Mouse (Mus musculus) megakaryocyte, embryonic 14.5 days (primary cell): ENCODE measurements around the gene Tvp23b. TPM values are rescaled to one million over a fixed set of nuclear protein-coding genes. Genes with fewer than 3 reads are reported as not detected.

ENCODE experiments used
- H3K27me3 ChIP-seq: replicated peaks from 2 replicates; pipeline ENCODE3; 2012; ENCODE audit warnings: inconsistent platforms
- H3K36me3 ChIP-seq: replicated peaks from 2 replicates; pipeline ENCODE3; 2012; ENCODE audit warnings: low read length, inconsistent platforms, mixed read lengths
- H3K4me1 ChIP-seq: 2 replicates; pipeline ENCODE4 v1.6.1; 2012; ENCODE audit warnings: inconsistent platforms
- H3K4me3 ChIP-seq: replicated peaks from 2 replicates; pipeline ENCODE3; 2012; ENCODE audit warnings: moderate library complexity, mild to moderate bottlenecking, inconsistent platforms
- H3K9me3 ChIP-seq: 2 replicates; pipeline ENCODE4 v1.6.1; 2012; ENCODE audit warnings: inconsistent platforms
- FLI1 ChIP-seq: IDR thresholded peaks from 2 replicates; pipeline ENCODE4 v1.6.1; 2012; ENCODE audit warnings: low read length, inconsistent platforms, mixed read lengths
- GATA1 ChIP-seq: IDR thresholded peaks from 3 replicates; pipeline ENCODE4 v1.6.1; 2012; ENCODE audit warnings: mixed read lengths, low read length, inconsistent platforms, borderline replicate concordance
- polyA plus RNA-seq: library from polyadenylated mRNA; stranded (reverse); fragments of >175 nt; gene quantifications from 2 replicates; pipeline ENCODE4 v1.2.3, GENCODE M21; 2012; ENCODE audit warnings: low replicate concordance; ENCODE audit not compliant: insufficient read depth

Tvp23b gene
- polyA plus RNA-seq, 1 experiment, result 2.0 TPM

DNA sequence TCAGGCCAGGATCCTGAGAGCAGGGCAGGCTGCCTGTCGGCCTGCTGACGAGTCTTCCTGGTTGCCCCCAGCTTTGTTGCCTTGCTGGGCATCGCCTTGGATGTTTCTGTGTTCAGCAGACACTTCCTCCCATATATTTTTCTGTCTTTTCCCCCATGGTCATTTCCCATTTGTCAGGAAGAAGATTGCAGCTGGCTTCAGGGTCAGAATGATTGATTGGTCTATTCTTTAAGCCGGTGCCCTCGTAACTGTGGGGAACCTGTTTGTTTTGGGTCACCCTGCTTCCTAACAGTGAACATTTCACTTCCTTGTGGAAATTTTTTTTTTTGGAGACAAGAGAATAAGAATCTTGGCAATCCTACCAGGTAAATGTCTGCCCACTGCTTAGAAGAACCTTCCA lies 6.1 kb downstream of the Tvp23b start:
- H3K4me3 ChIP-seq, result no peak overlapping the region
- peaks cover 87% of the 10 kb centered on the region for H3K36me3 ChIP-seq
- TF ChIP-seq FLI1, result no peak
- no peak for TF ChIP-seq GATA1
- peaks cover 43% of the 10 kb centered on the region for H3K4me1 ChIP-seq
- H3K27me3 ChIP-seq, result no peaks in the 10 kb centered on the region
- no peaks in the 10 kb centered on the region for H3K9me3 ChIP-seq

DNA sequence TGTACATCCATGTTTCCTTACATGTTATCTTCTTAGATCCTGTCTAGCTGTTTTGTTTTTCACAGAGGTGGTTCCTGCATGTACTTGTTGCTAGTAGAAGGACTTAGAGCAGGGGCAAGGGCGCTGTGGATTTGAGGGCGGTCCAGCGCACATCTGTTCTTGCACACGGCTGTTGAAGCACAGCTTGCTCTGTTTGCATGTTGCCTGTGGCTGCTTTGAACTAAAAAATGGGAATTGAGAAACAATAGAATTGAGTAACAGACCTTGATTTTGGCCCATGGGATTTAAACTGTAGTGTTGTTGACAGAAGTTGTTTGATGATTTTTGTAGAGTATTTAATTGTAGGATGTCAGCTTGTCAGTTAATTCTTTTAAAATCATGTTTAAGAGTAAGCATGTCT lies 11.5 kb downstream of the Tvp23b start:
- TF ChIP-seq GATA1, result no peak
- no peak for TF ChIP-seq FLI1
- no peaks in the 10 kb centered on the region for H3K9me3 ChIP-seq
- H3K4me1 ChIP-seq, result peaks cover 15% of the 10 kb centered on the region
- H3K36me3 ChIP-seq, result peaks cover 99% of the 10 kb centered on the region
- H3K4me3 ChIP-seq, result no peak overlapping the region
- H3K27me3 ChIP-seq, result no peaks in the 10 kb centered on the region

DNA sequence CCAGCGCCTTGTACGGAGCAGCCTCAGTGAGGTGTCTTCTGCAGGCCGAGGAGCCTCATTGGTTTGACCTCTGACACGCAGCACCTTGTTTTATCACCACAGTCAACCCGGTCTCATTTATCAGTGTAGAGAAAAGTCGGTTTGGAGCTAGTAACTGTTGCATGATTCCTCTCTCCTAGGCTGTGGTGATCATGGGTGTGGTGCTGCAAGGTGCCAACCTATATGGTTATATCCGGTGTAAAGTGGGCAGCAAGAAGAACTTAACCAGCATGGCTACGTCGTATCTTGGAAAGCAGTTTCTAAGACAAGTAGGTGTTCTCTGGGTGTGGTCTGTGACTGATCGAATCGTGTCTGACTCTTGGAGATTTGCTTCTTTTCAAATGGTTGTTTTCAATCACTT lies 12.5 kb downstream of the Tvp23b start:
- no peaks in the 10 kb centered on the region for H3K9me3 ChIP-seq
- no peaks in the 10 kb centered on the region for H3K27me3 ChIP-seq
- H3K4me1 ChIP-seq, result peaks cover 15% of the 10 kb centered on the region
- TF ChIP-seq GATA1 (no peak), FLI1 (no peak)
- H3K36me3 ChIP-seq, result peaks cover 99% of the 10 kb centered on the region
- H3K4me3 ChIP-seq, result no peak overlapping the region

DNA sequence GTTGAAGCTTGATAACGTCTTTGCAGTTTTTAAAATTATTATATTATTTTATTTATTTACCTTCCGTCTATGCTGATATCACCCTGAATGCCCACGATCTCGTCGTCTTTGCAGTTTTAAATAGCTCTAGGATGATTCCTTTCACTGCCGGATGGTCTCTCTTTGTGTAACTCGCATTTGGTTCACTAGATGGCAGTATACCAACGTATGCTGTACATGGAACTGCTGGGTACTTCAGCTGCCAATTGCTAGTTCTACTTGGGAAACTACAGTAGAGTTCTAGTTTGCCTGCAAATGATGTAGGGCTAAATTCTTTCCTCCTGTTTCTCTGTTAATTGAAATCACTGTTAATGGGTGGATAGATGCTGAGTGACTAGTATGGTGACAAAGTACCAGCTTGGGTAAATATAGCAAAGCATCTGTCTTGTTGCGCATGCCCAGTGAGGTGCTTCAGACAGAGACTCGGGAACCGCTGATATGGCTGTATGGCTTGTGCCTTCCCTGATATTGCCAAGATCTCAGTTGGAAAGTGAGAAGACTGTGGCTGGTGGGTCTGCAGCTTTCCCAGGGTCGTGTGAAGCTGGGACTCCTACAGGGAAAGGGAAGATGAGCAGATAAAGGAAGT lies 22.6 kb downstream of the Tvp23b start:
- TF ChIP-seq GATA1, result no peak
- TF ChIP-seq FLI1, result no peak
- peaks cover 16% of the 10 kb centered on the region for H3K36me3 ChIP-seq
- H3K27me3 ChIP-seq, result peaks cover 14% of the 10 kb centered on the region
- no peak overlapping the region for H3K4me3 ChIP-seq
- peaks cover 15% of the 10 kb centered on the region for H3K9me3 ChIP-seq
- no peaks in the 10 kb centered on the region for H3K4me1 ChIP-seq

DNA sequence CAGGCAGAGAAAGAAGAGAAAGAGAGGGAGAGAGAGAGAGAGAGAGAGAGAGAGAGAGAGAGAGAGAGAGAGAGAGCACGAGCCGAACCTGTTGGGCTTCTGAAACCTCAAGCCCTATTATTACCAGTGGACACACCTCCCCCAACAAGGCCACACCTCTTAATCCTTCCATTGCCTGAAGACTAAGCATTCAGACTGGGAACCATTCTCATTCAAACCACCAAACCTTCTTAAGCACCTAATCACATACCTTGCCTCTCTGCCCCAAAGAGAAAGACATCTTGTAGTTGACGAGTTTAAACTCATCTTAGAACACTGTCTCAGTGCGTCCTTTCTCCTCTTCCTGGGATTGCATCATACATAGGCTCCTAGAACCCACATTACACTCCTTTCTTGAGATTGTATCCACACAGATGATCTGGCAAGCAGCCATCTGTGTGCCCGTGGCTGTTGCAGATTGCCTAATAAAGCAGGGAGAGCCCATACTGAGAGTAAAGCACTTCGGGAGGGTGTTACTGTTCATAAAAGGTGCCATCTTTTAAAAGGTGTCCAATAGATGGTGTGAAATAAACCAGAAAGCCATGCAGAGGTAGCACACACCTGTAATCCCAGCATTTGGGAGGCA lies 24.7 kb downstream of the Tvp23b start:
- TF ChIP-seq FLI1 (no peak), GATA1 (no peak)
- Histone ChIP-seq H3K27me3 (peaks cover 14% of the 10 kb centered on the region), H3K4me3 (no peak overlapping the region), H3K36me3 (no peaks in the 10 kb centered on the region), H3K4me1 (no peaks in the 10 kb centered on the region), H3K9me3 (peaks cover 15% of the 10 kb centered on the region)

DNA sequence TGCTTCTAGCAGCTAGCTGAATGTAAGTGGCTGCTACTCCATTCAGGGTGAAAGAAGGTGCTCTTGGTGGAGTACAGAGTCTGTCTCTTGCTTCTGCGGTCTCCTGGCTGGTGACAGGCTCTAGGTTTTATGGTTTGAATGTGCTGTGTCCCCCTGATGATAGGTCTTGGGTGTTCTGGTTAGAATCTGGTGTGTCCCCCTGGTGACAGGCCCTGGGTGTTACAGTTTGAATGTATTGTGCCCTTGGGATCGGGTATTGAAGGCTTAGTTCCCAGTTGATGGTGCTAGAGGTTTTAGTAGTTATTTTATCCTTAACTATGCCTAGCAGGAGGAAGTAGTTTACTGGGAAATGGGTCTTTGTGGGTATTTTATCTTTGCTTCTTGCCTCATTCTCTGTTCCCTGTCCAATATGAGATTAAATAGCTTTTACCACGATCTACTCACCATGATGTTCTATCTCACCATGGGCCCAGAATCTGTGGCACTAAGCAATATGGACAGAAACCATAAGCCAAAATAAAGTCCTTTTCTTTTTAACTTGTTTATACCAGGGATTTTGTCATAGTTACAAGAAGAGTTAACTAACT lies 30.6 kb downstream of the Tvp23b start:
- peaks cover 14% of the 10 kb centered on the region for H3K4me1 ChIP-seq
- peaks cover 14% of the 10 kb centered on the region for H3K27me3 ChIP-seq
- no peaks in the 10 kb centered on the region for H3K36me3 ChIP-seq
- no peak overlapping the region for H3K4me3 ChIP-seq
- H3K9me3 ChIP-seq, result peaks cover 22% of the 10 kb centered on the region
- TF ChIP-seq FLI1, result no peak
- no peak for TF ChIP-seq GATA1

DNA sequence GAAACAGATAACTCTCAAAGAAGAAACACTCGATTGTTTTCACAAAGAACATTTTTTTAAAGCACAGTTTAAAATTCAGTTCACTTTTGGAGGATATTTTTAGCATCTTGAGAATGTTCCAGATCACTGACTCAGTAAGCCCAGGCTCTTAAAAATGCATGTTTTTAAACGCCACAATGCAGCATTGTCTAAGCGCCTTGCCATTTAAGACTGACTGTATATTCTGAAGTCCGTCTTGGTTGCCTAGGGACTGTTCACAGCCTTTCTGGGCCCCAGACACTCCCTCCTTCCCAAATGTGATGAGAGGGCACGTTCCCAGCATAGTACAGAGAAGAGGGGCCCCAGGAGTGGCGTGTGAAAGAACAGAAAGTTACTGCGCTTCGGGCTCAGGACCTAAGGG lies 32.1 kb downstream of the Tvp23b start:
- H3K27me3 ChIP-seq, result peaks cover 21% of the 10 kb centered on the region
- peaks cover 7% of the 10 kb centered on the region for H3K9me3 ChIP-seq
- no peak overlapping the region for H3K4me3 ChIP-seq
- no peak for TF ChIP-seq GATA1
- TF ChIP-seq FLI1, result no peak
- H3K36me3 ChIP-seq, result no peaks in the 10 kb centered on the region
- peaks cover 14% of the 10 kb centered on the region for H3K4me1 ChIP-seq

DNA sequence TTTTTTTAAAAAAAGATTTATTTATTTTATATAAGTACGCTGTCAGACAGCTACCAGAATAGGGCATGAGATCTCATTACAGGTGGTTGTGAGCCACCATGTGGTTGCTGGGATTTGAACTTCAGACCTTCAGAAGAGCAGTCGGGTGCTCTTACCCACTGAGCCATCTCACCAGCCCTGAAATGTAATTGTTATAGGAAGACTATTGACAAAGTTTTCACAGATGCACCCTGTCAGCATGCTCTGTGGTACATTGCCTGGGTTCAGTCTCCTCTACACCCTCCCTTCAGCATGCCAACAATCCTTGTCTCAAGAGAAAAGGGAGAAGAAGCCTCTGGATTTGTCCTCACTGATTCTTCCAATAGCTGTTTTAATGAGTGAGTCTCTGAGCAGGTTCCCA lies 33.9 kb downstream of the Tvp23b start:
- H3K9me3 ChIP-seq, result peaks cover 11% of the 10 kb centered on the region
- TF ChIP-seq FLI1 (no peak), GATA1 (no peak)
- H3K4me3 ChIP-seq, result no peak overlapping the region
- peaks cover 35% of the 10 kb centered on the region for H3K27me3 ChIP-seq
- H3K4me1 ChIP-seq, result peaks cover 14% of the 10 kb centered on the region
- no peaks in the 10 kb centered on the region for H3K36me3 ChIP-seq

DNA sequence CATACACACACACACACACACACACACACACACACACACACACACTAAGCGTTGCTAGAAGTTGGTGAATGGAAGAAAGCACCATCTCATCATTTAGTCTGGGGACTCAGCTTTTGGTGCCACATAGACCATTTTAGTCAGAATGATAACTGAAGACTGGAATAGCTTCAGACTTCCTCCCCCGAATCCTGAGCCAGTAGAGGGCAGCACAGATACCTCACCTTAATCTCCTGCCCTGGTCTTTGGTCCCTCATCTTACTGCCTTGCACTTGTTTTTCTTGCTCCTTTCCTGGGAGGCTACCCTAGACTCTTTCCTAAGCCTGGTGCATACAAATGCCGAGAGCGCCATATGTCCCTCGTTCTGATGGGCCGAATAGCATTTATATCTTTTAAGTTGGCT lies 35.3 kb downstream of the Tvp23b start:
- peaks cover 11% of the 10 kb centered on the region for H3K4me1 ChIP-seq
- H3K27me3 ChIP-seq, result peaks cover 44% of the 10 kb centered on the region
- no peaks in the 10 kb centered on the region for H3K36me3 ChIP-seq
- H3K4me3 ChIP-seq, result no peak overlapping the region
- no peak for TF ChIP-seq GATA1
- TF ChIP-seq FLI1, result no peak
- H3K9me3 ChIP-seq, result peaks cover 25% of the 10 kb centered on the region

DNA sequence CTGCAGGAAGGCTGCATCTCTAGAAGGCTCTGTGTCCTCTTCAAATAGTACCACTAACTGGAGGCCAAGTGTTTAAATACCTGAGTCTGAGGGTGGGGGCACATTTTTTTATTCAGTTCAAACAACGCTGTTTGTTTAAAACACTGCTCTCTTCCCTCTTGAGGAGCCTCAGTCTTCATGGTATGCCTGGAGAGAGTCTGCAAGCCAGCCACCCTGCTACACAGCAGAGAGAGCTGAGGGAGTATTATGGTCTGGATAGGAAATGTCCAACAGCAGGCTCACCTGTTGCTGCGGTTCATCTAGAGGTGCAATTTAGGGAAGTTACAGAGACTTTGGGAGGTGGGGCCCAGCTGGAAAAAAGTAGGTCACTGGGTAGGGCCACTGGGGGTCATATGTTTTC lies 36.2 kb downstream of the Tvp23b start:
- Histone ChIP-seq H3K4me1 (peaks cover 2% of the 10 kb centered on the region), H3K4me3 (no peak overlapping the region), H3K36me3 (no peaks in the 10 kb centered on the region), H3K9me3 (peaks cover 26% of the 10 kb centered on the region), H3K27me3 (peaks cover 52% of the 10 kb centered on the region)
- TF ChIP-seq FLI1, result no peak
- TF ChIP-seq GATA1, result no peak
